Mouse (Mus musculus) ovary, postnatal 36 days (tissue): ENCODE results near the gene Tmx4.

Source experiments
- DNase-seq: peaks from one replicate; pipeline ENCODE4 v3.0.0; 2022; ENCODE audit warnings: low spot score, mixed read lengths

Tmx4 gene

DNA sequence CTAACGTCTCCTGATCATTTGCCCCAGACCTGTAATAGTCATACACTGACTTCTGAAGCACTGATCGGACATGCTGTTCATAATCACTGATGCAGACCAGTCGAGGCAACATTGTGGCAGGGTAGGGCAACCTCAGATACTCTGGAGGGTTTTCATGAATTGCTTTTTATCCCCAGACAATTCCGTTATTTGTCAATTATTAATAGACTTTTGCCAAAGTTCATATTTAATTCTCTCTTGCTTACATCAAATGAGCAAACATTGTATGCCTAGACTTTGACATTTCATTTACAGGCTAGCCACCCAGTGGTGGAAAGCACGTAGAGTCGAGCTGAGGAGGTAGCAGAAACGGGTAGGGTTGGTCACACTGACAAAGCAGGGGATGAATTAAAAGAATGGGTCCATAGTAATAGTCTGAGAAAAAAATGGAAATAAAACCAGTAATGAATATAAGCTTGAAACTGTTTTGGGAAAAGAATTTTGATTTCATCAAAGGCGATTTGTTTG is 89.7 kb downstream of the Tmx4 start, which contains the start of gene Hao1:
Hao1 (minus strand) TSS at position 148 of the 507 bp plus-strand sequence.
- DNase-seq = no peak

DNA sequence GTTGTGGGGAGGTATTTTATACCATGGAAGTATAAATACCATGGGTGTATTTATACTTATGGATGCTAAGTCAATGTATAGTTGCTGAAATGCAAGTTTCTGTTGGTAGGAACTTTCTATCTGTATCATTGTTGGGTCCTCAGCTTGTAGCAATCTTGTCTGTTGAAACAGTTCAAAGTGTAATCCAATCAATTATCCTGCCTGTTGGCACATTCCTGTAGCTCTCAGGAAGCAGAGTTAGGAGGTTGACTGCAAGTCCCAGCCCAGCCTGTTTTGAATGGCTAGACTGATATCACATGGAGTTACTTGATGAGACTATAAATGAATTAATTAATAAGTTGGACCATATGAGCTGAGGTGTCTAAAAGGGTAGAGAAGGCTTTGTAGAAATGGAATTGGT is 91.6 kb downstream of the Tmx4 start:
- no peak for DNase-seq

DNA sequence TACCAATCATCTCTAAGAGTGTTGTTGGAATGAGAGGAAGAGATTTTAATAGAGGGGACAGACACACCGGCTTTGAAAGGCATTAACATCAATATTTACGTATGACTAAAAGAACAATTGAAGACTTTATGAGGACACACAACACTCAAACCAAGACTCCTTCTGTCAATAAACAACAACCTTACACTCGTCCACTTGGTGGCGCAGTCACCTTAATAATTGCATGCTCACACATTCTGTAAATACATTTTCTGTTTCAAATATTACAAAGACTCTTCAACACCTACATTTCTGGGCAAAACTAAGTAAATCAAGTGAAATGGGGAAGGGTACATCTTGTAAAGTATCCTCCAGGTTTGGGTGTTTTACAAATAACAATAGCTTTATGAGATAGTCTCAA is 94.2 kb downstream of the Tmx4 start:
- DNase-seq = peak; percentile 25

DNA sequence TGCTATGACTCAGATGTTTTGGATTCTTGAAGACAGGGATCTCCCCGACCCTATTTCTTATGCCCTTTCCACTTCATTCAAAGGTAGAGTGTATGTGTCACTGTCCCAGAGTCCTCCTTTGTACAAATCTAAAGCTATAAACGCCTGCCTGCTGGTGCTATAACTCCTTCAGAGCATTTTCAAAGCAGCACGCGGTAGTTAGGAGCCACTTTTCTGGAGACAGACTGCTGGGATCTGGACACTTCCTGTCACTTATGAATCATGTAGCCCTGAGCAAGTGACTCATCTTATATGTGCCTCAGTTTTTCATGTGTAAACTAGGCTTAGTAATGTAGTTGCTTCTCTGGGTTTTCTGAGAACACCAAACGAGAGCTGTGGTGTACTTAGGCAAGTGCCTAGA is 98.8 kb downstream of the Tmx4 start:
- DNase-seq = no peak

DNA sequence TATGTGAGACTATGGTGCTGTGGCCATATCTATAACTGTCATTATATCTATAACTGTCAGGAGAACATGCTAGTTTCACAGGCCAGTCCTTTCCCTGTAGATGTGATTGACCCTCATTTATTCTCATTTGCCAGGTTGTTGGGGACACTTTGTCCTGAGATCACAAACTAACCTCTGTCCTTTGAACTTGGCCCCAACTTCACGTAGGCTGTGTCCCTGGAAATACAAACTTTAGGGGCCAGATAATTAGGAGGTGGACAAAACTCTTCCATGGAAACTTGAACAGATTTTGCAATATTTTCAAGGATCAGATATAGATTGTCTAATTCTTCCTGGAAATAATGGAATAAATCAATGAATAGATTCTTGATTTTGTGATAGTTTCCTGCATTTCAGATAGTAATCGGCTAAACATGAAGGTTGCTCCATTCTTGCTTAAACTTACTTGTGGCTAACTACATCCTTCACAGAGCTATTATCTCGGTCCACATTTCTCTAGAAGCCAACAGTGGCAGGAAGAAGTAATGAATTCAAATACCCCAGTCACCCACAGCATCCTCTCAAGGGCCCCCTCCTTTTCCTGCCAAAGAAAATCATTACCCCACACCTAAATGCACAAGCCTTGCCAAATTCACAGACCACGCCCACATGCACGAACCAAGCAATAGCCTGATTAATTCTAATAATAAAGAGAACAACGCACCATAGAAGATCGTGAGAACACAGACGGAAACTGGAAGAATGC is 99.5 kb downstream of the Tmx4 start:
- DNase-seq = no peak
